Mouse (Mus musculus): ENCODE measurements around the gene 2300003K06Rik.
"Not testable (repeated sequence)": the region's sequence is repeated elsewhere in the genome, so short reads cannot be mapped to it uniquely, and the experiment has no call there.

The 2300003K06Rik gene

GRCm38 (mm10) chr11:99837966-99838365 lies at the start of gene 2300003K06Rik:
TSS of gene 2300003K06Rik (minus strand) at chr11:99838066.
- no peak for DNase-seq

DNA sequence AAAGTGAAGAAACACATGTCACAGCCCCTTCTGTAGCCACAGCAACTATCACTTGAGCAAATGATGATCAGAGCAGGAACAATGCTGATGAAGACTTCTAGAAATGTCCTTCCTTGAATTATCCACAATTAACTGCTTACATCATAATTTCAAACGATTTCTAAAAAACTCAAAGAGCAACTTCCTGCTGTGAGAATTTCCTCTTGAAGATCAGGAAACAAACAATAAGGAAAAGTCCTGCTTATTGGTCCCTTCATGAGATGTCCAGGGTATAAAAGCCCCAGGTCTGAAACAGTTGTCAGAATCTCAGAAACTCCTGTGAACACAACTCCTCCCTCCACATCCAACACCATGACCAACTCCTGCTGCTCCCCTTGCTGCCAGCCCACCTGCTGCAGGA lies 41.0 kb upstream of the 2300003K06Rik start, which contains the start of gene Gm11567:
TSS of gene Gm11567 (plus strand) at position 301 of the 400 bp plus-strand sequence.
- not testable (repeated sequence) for DNase-seq

DNA sequence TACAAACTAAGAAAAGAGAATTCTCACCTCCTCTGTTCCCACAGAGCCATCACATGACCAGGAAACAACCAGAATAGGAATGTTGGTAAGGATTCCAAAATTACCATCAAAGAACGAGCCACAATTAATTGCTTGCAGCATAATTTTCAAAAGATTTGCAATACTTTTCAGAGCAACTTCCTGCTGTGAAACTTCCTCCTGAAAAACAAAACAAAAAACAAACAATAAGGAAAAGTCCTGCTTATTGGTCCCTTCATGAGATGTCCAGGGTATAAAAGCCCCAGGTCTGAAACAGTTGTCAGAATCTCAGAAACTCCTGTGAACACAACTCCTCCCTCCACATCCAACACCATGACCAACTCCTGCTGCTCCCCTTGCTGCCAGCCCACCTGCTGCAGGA lies 35.2 kb upstream of the 2300003K06Rik start, which contains the start of gene Krtap9-1:
TSS of gene Krtap9-1 (plus strand) at position 301 of the 400 bp plus-strand sequence.
- DNase-seq, result not testable (repeated sequence)

DNA sequence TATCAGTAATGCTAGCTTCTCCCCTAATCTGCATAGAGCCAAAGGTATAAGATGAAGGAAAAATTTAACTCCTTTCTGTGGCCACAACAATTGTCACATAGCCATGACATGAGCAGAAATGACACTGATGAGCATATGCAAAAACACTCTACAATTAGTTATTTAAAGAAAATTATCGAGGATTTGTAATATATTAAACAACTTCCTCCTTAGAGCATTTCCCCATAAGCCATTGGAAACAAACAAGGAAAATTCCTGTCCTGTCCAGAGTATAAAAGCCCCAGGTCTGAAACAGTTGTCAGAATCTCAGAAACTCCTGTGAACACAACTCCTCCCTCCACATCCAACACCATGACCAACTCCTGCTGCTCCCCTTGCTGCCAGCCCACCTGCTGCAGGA lies 26.3 kb upstream of the 2300003K06Rik start, which contains the start of gene Gm11559:
TSS of gene Gm11559 (plus strand) at position 301 of the 400 bp plus-strand sequence.
- not testable (repeated sequence) for DNase-seq

DNA sequence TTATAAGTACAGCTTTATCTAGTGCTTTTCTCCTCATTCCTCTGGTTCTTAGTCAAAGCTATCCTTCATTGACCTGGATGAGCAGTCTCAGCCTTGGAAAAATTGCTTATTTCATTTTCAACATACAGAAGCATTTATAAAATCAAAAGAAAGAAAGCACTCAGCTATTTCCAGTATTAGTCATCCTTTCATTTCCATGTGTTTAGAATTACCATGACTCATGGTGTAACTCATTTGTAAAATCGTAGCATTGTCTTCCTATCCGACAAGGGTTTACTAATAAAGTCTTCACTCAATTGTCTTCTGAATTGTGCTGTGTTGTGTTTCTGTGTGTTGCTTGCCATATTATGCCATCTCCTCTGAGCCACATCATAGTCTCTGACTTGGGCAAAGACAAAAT lies 20.9 kb upstream of the 2300003K06Rik start:
- no peak for DNase-seq

DNA sequence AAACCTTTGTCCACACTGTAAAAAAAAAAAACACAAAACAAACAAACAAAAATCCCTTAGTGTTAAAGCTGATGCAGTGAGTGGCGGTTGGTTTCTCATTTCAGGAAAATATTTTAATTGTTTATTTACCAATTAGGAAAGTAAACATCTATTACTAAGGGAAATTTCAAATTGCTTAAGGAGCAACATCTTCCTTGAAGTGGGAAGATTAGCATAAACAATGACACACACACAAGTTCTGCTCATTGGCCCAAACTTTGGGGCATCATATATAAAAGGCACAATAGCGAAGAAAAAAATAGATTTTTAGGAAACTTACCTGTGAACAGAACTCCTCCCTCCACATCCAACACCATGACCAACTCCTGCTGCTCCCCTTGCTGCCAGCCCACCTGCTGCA lies 19.8 kb upstream of the 2300003K06Rik start, which contains the start of gene Gm11568:
TSS of gene Gm11568 (plus strand) at position 301 of the 400 bp plus-strand sequence.
- DNase-seq, result no peak

- DNase-seq, result no peak
Measured at GRCm38 (mm10) chr11:99854121-99854520, 16.3 kb upstream of the 2300003K06Rik start.

GRCm38 (mm10) chr11:99851508-99851907 lies 13.6 kb upstream of the 2300003K06Rik start, which contains the start of gene Krtap4-16:
TSS of gene Krtap4-16 (minus strand) at chr11:99851608.
- DNase-seq, result no peak

- DNase-seq, result no peak
Measured at GRCm38 (mm10) chr11:99846746-99847145, 8.9 kb upstream of the 2300003K06Rik start.

- no peak for DNase-seq
Measured at GRCm38 (mm10) chr11:99842185-99842584, 4.3 kb upstream of the 2300003K06Rik start.

DNA sequence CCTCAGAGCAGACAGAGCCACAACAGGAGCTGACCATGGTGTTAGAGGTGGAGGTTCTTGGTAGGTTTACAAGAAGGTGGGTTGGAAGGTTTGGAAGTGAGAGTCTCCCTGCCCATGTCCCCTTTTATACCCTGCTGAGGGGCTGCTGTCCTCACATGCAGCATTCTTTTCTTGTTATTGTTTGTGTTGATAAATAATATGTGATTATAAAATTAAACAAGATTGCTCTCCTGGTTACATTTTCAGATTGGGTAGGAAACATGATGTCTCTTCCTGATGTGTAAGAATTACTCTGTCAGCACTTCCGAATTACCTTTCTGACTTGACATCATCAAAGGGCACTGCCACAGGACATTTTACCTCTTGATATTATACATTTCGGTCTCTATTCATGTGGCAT lies 22.3 kb downstream of the 2300003K06Rik start, which contains the start of gene Gm11564:
TSS of gene Gm11564 (minus strand) at position 101 of the 400 bp plus-strand sequence.
- not testable (repeated sequence) for DNase-seq

DNA sequence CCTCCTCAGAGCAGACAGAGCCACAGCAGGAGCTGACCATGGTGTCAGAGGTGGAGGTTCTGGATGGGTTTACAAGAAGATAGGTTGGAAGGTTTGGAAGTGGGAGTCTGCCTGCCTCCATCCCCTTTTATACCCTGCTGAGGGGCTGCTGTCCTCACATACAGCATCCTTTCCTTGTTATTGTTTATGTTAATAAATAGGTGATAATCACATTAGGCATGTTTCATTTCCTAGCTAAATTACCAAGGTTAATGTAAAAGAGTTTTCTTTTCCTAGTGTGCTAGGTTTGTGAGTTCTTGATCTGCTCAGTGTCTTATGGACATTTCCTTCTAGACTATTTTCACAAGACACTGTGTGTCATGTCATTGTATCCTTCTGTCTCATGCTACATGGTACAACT lies 28.1 kb downstream of the 2300003K06Rik start, which contains the start of gene Krtap4-13:
TSS of gene Krtap4-13 (minus strand) at position 101 of the 400 bp plus-strand sequence.
- DNase-seq, result not testable (repeated sequence)

DNA sequence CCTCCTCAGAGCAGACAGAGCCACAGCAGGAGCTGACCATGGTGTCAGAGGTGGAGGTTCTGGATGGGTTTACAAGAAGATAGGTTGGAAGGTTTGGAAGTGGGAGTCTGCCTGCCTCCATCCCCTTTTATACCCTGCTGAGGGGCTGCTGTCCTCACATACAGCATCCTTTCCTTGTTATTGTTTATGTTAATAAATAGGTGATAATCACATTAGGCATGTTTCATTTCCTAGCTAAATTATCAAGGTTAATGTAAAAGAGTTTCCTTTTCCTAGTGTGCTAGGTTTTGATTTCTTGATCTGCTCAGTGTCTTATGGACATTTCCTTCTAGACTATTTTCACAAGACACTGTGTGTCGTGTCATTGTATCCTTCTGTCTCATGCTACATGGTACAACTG lies 33.5 kb downstream of the 2300003K06Rik start, which contains the start of gene Gm11554:
TSS of gene Gm11554 (minus strand) at position 101 of the 400 bp plus-strand sequence.
- not testable (repeated sequence) for DNase-seq

- not testable (repeated sequence) for DNase-seq
Measured at GRCm38 (mm10) chr11:99798832-99799231, 39.0 kb downstream of the 2300003K06Rik start, which contains the start of gene Gm11569. TSS of gene Gm11569 (minus strand) at chr11:99798932.

GRCm38 (mm10) chr11:99793367-99793766 lies 44.5 kb downstream of the 2300003K06Rik start, which contains the start of gene Gm11596:
TSS of gene Gm11596 (minus strand) at chr11:99793467.
- DNase-seq, result no peak

Measured in cerebellum, postnatal 36 days (tissue).